In genomic region chr7:100469502-100469901, GRCm38 (mm10) we compare ENCODE assay signal across 18 mouse cellular contexts. TPM values are rescaled to one million over a fixed set of nuclear protein-coding genes. Genes with fewer than 3 reads are reported as not detected.
DNase-seq lines count a peak whose midpoint lies in the region; ATAC-seq and TF ChIP-seq lines count a peak whose summit lies in the region.
"Had no signal": no experiment of that assay in that cellular context is flagged by ENCODE, and none has a peak within 500 bp of the region (broad histone marks: within the 10 kb centered on the region; RNA-seq: fewer than 3 reads in every experiment).

No protein-coding gene starts in this region.

- no peak for TF ChIP-seq POLR2A in myocyte (IDR thresholded peaks at IDR 0.05; ENCODE audit: insufficient read length, low read depth)

- TF ChIP-seq EP300 in liver, embryonic 14.5 days (IDR thresholded peaks at IDR 0.05; ENCODE audit: low read depth), result no peak

- H3K27ac ChIP-seq in liver, embryonic 14.5 days, result peak overlapping the region; percentile 100
- H3K27ac ChIP-seq in forebrain, embryonic 16.5 days (ENCODE audit: low read length), result no peak overlapping the region
- H3K27ac ChIP-seq in hindbrain, embryonic 12.5 days, result no peak overlapping the region
- H3K27ac ChIP-seq: embryonic facial prominence, embryonic 10.5 days; forebrain, embryonic 12.5 days; hindbrain, embryonic 10.5 days; hindbrain, embryonic 15.5 days had no signal

- peaks cover 5% of the 10 kb centered on the region for H3K36me3 ChIP-seq in liver, embryonic 14.5 days (replicated peaks; ENCODE audit: control insufficient read depth, insufficient read depth, low read depth)
- H3K36me3 ChIP-seq in myocyte (ENCODE audit: control insufficient read depth, insufficient read depth), result no peaks in the 10 kb centered on the region
- peaks cover 5% of the 10 kb centered on the region; the same call in 1 of the 2 replicates for H3K36me3 ChIP-seq in forebrain, embryonic 16.5 days (ENCODE audit: control insufficient read depth, insufficient read depth)
- peaks cover 48% of the 10 kb centered on the region for H3K36me3 ChIP-seq in hindbrain, embryonic 12.5 days

- no peak overlapping the region; a peak in 1 of 4 replicates for H3K4me3 ChIP-seq in liver, embryonic 14.5 days (ENCODE audit: insufficient read depth in 1 of 2, low read depth in 2 of 2, low read length in 2 of 2)
- no peak overlapping the region for H3K4me3 ChIP-seq in myocyte
- no peak overlapping the region for H3K4me3 ChIP-seq in forebrain, embryonic 16.5 days (replicated peaks; ENCODE audit: low read length)
- H3K4me3 ChIP-seq in hindbrain, embryonic 12.5 days, result no peak overlapping the region
- H3K4me3 ChIP-seq: embryonic facial prominence, embryonic 10.5 days; forebrain, embryonic 12.5 days; heart, embryonic 12.5 days; hindbrain, embryonic 10.5 days; hindbrain, embryonic 15.5 days had no signal

- WGBS in liver, embryonic 14.5 days (ENCODE audit: insufficient replicate concordance), result 89% methylated on average over 1 of the region's 1 CpGs
- WGBS in forebrain, embryonic 16.5 days, result 91% methylated on average over 1 of the region's 1 CpGs
- WGBS in hindbrain, embryonic 12.5 days, result 89% methylated on average over 1 of the region's 1 CpGs

- H3ac ChIP-seq in myocyte (ENCODE audit: control insufficient read depth, insufficient read length), result no peak overlapping the region

- peak overlapping the region; percentile 41; the same call in 1 of the 2 replicates for H3K9ac ChIP-seq in liver, embryonic 14.5 days (replicated peaks)
- H3K9ac ChIP-seq in forebrain, embryonic 16.5 days (replicated peaks; ENCODE audit: low read depth, low read length), result no peak overlapping the region
- no peak overlapping the region for H3K9ac ChIP-seq in hindbrain, embryonic 12.5 days
- H3K9ac ChIP-seq: forebrain, embryonic 12.5 days; forebrain, postnatal 0 days; heart, embryonic 12.5 days; hindbrain, embryonic 15.5 days had no signal

- peak overlapping the region; percentile 26 for H3K4me2 ChIP-seq in liver, embryonic 14.5 days (ENCODE audit: low read depth)
- peak overlapping the region; percentile 24 for H3K4me2 ChIP-seq in myocyte (ENCODE audit: low read depth)
- no peak overlapping the region for H3K4me2 ChIP-seq in forebrain, embryonic 16.5 days (ENCODE audit: low read length)
- no peak overlapping the region for H3K4me2 ChIP-seq in hindbrain, embryonic 12.5 days (replicated peaks)
- H3K4me2 ChIP-seq: forebrain, embryonic 12.5 days; heart, embryonic 12.5 days; hindbrain, embryonic 15.5 days had no signal

- H3K27me3 ChIP-seq in liver, embryonic 14.5 days (ENCODE audit: control insufficient read depth, insufficient read depth, low read length), result no peaks in the 10 kb centered on the region
- no peaks in the 10 kb centered on the region for H3K27me3 ChIP-seq in myocyte (ENCODE audit: control insufficient read depth, insufficient read depth, insufficient read length)
- H3K27me3 ChIP-seq in forebrain, embryonic 16.5 days (replicated peaks; ENCODE audit: control insufficient read depth, insufficient read depth, low read length), result no peaks in the 10 kb centered on the region
- no peaks in the 10 kb centered on the region for H3K27me3 ChIP-seq in hindbrain, embryonic 12.5 days
- H3K27me3 ChIP-seq: forebrain, embryonic 12.5 days; heart, embryonic 12.5 days; hindbrain, embryonic 15.5 days had no signal

- no peaks in the 10 kb centered on the region for H3K79me2 ChIP-seq in myocyte (ENCODE audit: control insufficient read depth, insufficient read depth)

- no peak for ATAC-seq in liver, embryonic 14.5 days (ENCODE audit: insufficient read depth)
- ATAC-seq in forebrain, embryonic 16.5 days, result no peak
- no peak for ATAC-seq in hindbrain, embryonic 12.5 days (ENCODE audit: low FRiP score)
- ATAC-seq: forebrain, postnatal 0 days had no signal

- peak; percentile 37 for DNase-seq in c-Kit-positive CD71-positive TER-119-positive erythroid progenitor cells, embryonic 14.5 days (ENCODE audit: low spot score)
- DNase-seq in liver, result peak; percentile 66
- peak in 1 of 3 experiments; percentile 33 for DNase-seq in liver, embryonic 14.5 days (ENCODE audit: low read depth in 3 of 3, low spot score in 3 of 3)
- DNase-seq: adrenal gland, adult 2 months; adrenal gland, postnatal 25 days; cerebellum, adult 2 months; cerebellum, postnatal 10 days; forebrain, postnatal 0 days; gastrocnemius, postnatal 36 days; heart, adult 18-20 months had no signal

- no peak for TF ChIP-seq CTCF in liver, embryonic 14.5 days (IDR thresholded peaks at IDR 0.05; ENCODE audit: low read depth)

- H3K4me1 ChIP-seq in liver, embryonic 14.5 days (replicated peaks; ENCODE audit: control insufficient read depth in 2 of 2, insufficient read depth in 2 of 2, low read length in 1 of 2), result peaks cover 41 to 56% of the 10 kb centered on the region in 2 experiments
- H3K4me1 ChIP-seq in forebrain, embryonic 16.5 days (replicated peaks; ENCODE audit: control insufficient read depth, insufficient read depth, low read length), result no peaks in the 10 kb centered on the region
- H3K4me1 ChIP-seq in hindbrain, embryonic 12.5 days, result no peaks in the 10 kb centered on the region
- H3K4me1 ChIP-seq: embryonic facial prominence, embryonic 10.5 days; forebrain, embryonic 12.5 days; hindbrain, embryonic 10.5 days had no signal

- H3K9me3 ChIP-seq in liver, embryonic 14.5 days (ENCODE audit: control insufficient read depth, low read length), result no peaks in the 10 kb centered on the region
- H3K9me3 ChIP-seq in forebrain, embryonic 16.5 days (ENCODE audit: control insufficient read depth, low read length), result no peaks in the 10 kb centered on the region
- H3K9me3 ChIP-seq in hindbrain, embryonic 12.5 days (replicated peaks), result no peaks in the 10 kb centered on the region
- H3K9me3 ChIP-seq: embryonic facial prominence, embryonic 10.5 days; forebrain, embryonic 12.5 days; heart, embryonic 12.5 days; hindbrain, embryonic 10.5 days; hindbrain, embryonic 15.5 days had no signal

TF ChIP-seq in myocyte, 11 proteins besides CTCF, POLR2A, EP300 and RAD21:
- TF ChIP-seq REST (IDR thresholded peaks at IDR 0.05; ENCODE audit: insufficient read depth, insufficient read length), result no peak
- no peak for TF ChIP-seq SRF (IDR thresholded peaks at IDR 0.05; ENCODE audit: control insufficient read depth, insufficient read length, low read depth)
- TF ChIP-seq CEBPB (IDR thresholded peaks at IDR 0.05; ENCODE audit: insufficient read depth, poor library complexity, severe bottlenecking), result no peak
- peak; percentile 23 to 88 (median 77) for TF ChIP-seq MYOG (IDR thresholded peaks at IDR 0.05; ENCODE audit: control insufficient read depth in 1 of 3, insufficient read depth in 1 of 3, insufficient read length in 2 of 3, low read depth in 2 of 3)
- TF ChIP-seq MYOD1 (IDR thresholded peaks at IDR 0.05; ENCODE audit: control insufficient read depth in 1 of 3, insufficient read length in 2 of 3, low read depth in 2 of 3), result peak in 2 of 3 experiments; percentile 60 to 84
- peak; percentile 47 for TF ChIP-seq TCF12 (IDR thresholded peaks at IDR 0.05; ENCODE audit: insufficient read depth, poor library complexity, severe bottlenecking)
- no peak for TF ChIP-seq TCF3 (IDR thresholded peaks at IDR 0.05; ENCODE audit: insufficient read length, low read depth)

RNA-seq across cellular contexts. Expression of gene Ucp3, which starts 3.3 kb away (rescaled TPM):
- polyA plus RNA-seq in liver, embryonic 14.5 days (2012; rRNA removed), result 0.02 TPM in 1 of 2 replicates, not detected in the other
- polyA plus RNA-seq in liver, embryonic 14.5 days (2014; fragmentation: Nextera tagmentation; extraction: Ambion mirVana), result not detected in 2 replicates
- polyA plus RNA-seq in myocyte (2012; fragmentation: generic; extraction: Trizol), result 2.2 TPM
- polyA plus RNA-seq in forebrain, embryonic 16.5 days (2015; fragmentation: Nextera tagmentation; extraction: Ambion mirVana), result not detected in 2 replicates
- not detected in 2 replicates for polyA plus RNA-seq in hindbrain, embryonic 12.5 days (2016; fragmentation: Nextera tagmentation; extraction: Ambion mirVana)
- polyA plus RNA-seq: forebrain, embryonic 12.5 days; forebrain, postnatal 0 days; hindbrain, embryonic 15.5 days had no signal

RNA-seq across cellular contexts. Expression of gene Ucp2, which starts 23.6 kb away (rescaled TPM):
- polyA plus RNA-seq in liver, embryonic 14.5 days (2012; rRNA removed), result 329 and 337 TPM in 2 replicates
- 556 and 628 TPM in 2 replicates for polyA plus RNA-seq in liver, embryonic 14.5 days (2014; fragmentation: Nextera tagmentation; extraction: Ambion mirVana)
- 387 TPM for polyA plus RNA-seq in myocyte (2012; fragmentation: generic; extraction: Trizol)
- 42.3 and 49.6 TPM in 2 replicates for polyA plus RNA-seq in forebrain, embryonic 16.5 days (2015; fragmentation: Nextera tagmentation; extraction: Ambion mirVana)
- polyA plus RNA-seq in hindbrain, embryonic 12.5 days (2016; fragmentation: Nextera tagmentation; extraction: Ambion mirVana), result 123 and 130 TPM in 2 replicates

RNA-seq across cellular contexts. Expression of gene Dnajb13, which starts 45.3 kb away (rescaled TPM):
- polyA plus RNA-seq in liver, embryonic 14.5 days (2012; rRNA removed), result 0.58 and 0.64 TPM in 2 replicates
- 2.0 and 2.3 TPM in 2 replicates for polyA plus RNA-seq in liver, embryonic 14.5 days (2014; fragmentation: Nextera tagmentation; extraction: Ambion mirVana)
- polyA plus RNA-seq in myocyte (2012; fragmentation: generic; extraction: Trizol), result 0.46 TPM
- 3.0 and 3.3 TPM in 2 replicates for polyA plus RNA-seq in forebrain, embryonic 16.5 days (2015; fragmentation: Nextera tagmentation; extraction: Ambion mirVana)
- polyA plus RNA-seq in hindbrain, embryonic 12.5 days (2016; fragmentation: Nextera tagmentation; extraction: Ambion mirVana), result 5.0 and 8.2 TPM in 2 replicates

Comparison
In these comparisons a context has a peak if more than half of its experiments do, and no peak if none do; other contexts are left out.
1. H3K4me2 ChIP-seq: peak in liver, embryonic 14.5 days (single experiment) and myocyte (single experiment); none in forebrain, embryonic 16.5 days (single experiment) and hindbrain, embryonic 12.5 days (single experiment).